Mouse (Mus musculus) erythroblast, embryonic 14.5 days (primary cell): Measurements from ENCODE around the gene Vegfc.

ENCODE experiments used
- GATA1 ChIP-seq: IDR thresholded peaks from 2 replicates; pipeline ENCODE4 v1.6.1; 2012; ENCODE audit warnings: low read length, inconsistent platforms, mixed read lengths
- TAL1 ChIP-seq: IDR thresholded peaks from 3 replicates; pipeline ENCODE4 v1.6.1; 2012; ENCODE audit warnings: low read length, inconsistent platforms, mixed read lengths

- TF ChIP-seq TAL1: no peak
- TF ChIP-seq GATA1: no peak
Observed at GRCm38 (mm10) chr8:54185336-54185735, 107.9 kb downstream of the Vegfc start.
